In the genomic region with DNA sequence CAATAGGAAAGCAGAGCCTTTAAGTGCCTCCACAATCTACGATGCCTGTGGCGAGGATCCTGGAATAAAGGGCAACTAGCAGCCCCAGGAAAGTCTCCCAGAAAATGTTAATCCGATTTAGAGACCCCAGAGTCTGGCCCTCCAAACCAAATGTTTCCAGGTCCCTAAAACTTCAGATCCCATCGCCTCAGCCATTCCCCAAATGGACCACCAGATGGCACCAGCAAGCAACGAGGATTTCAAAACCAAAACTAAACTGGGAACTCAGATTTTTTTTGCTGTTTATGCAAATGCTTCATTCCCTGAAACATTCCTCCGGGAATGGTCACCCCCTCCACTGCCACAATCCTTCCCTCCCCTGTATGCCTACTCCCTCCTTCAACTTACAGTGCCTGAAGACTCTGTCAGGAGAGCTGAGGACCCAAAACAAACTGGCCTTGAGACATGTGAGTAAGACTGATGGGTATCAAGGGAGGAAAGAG, we compare ENCODE assay signal across 8 mouse cellular contexts. TPM values are rescaled to one million over a fixed set of nuclear protein-coding genes. Genes with fewer than 3 reads are reported as not detected.
DNase-seq lines count a peak whose midpoint lies in the region; ATAC-seq and TF ChIP-seq lines count a peak whose summit lies in the region.

A gene (plus strand): TSS at position 51 of the 482 bp plus-strand sequence.

- no peaks in the 10 kb centered on the region for H3K36me3 ChIP-seq in thymus, adult 2 months (ENCODE audit: control insufficient read depth, insufficient read depth, low read length)
- H3K36me3 ChIP-seq in limb, embryonic 15.5 days: no peaks in the 10 kb centered on the region
- no peaks in the 10 kb centered on the region for H3K36me3 ChIP-seq in midbrain, embryonic 16.5 days (ENCODE audit: control insufficient read depth, insufficient read depth, low read length)

- H3K4me1 ChIP-seq in thymus, adult 2 months (replicated peaks; ENCODE audit: control insufficient read depth, insufficient read depth, low read length): 0 out of 2 replicates have a peak, but pooled peaks cover 2% of the 10 kb centered on the region
- H3K4me1 ChIP-seq in limb, embryonic 15.5 days: 0 out of 2 replicates have a peak, but pooled peaks cover 3% of the 10 kb centered on the region
- H3K4me1 ChIP-seq in midbrain, embryonic 16.5 days (ENCODE audit: control insufficient read depth, insufficient read depth, low read length): no peaks in the 10 kb centered on the region

- DNase-seq in thymus, adult 2 months: peak; percentile 43
- DNase-seq in thymus, adult 18-20 months: no peak
- DNase-seq in embryo, embryonic 11.5 days (ENCODE audit: low read depth, low spot score): peak; percentile 24
- peak; percentile 54 to 76 for DNase-seq in heart, adult 9 months (ENCODE audit: low spot score in 2 of 2)
- peak; percentile 35 to 72 for DNase-seq in kidney, adult 8-10 months
- peak; percentile 31 to 77 for DNase-seq in spleen, postnatal 4 days (ENCODE audit: low spot score in 2 of 2)

- no peak for TF ChIP-seq POLR2A in thymus, adult 2 months (IDR thresholded peaks at IDR 0.05; ENCODE audit: control insufficient read depth, extremely low read depth, insufficient read depth, low read length, poor library complexity)

- H3K4me2 ChIP-seq in limb, embryonic 15.5 days: peak within 1 kb of the TSS; percentile 42
- H3K4me2 ChIP-seq in midbrain, embryonic 16.5 days (ENCODE audit: low read length): 0 out of 2 replicates have a peak within 1 kb of the TSS, but pooled peaks have one; percentile 27

- no peak for ATAC-seq in limb, embryonic 15.5 days (ENCODE audit: insufficient number of reproducible peaks, low FRiP score, low TSS enrichment, low read depth)
- ATAC-seq in midbrain, embryonic 16.5 days: no peak

- no peak within 1 kb of the TSS for H3K27ac ChIP-seq in thymus, adult 2 months (ENCODE audit: control insufficient read depth, insufficient read depth, low read length)
- H3K27ac ChIP-seq in limb, embryonic 15.5 days: no peak within 1 kb of the TSS
- no peak within 1 kb of the TSS for H3K27ac ChIP-seq in midbrain, embryonic 16.5 days (ENCODE audit: low read length)

- H3K9me3 ChIP-seq in limb, embryonic 15.5 days: no peaks in the 10 kb centered on the region
- H3K9me3 ChIP-seq in midbrain, embryonic 16.5 days (replicated peaks; ENCODE audit: control insufficient read depth, low read length, poor library complexity, severe bottlenecking): no peaks in the 10 kb centered on the region

- WGBS in thymus, adult 2 months: 6% methylated on average over 6 of the region's 6 CpGs
- WGBS in limb, embryonic 15.5 days: 5% methylated on average over 6 of the region's 6 CpGs
- WGBS in midbrain, embryonic 16.5 days: 6% methylated on average over 6 of the region's 6 CpGs

- no peak for TF ChIP-seq CTCF in thymus, adult 2 months (IDR thresholded peaks at IDR 0.05; ENCODE audit: borderline replicate concordance, control insufficient read depth, extremely low read depth, insufficient read depth, low read length, poor library complexity)

- no peak within 1 kb of the TSS for H3K4me3 ChIP-seq in thymus, adult 2 months (ENCODE audit: control insufficient read depth, insufficient read depth, low read length)
- H3K4me3 ChIP-seq in limb, embryonic 15.5 days: peak within 1 kb of the TSS; percentile 22
- H3K4me3 ChIP-seq in midbrain, embryonic 16.5 days (ENCODE audit: low read depth, low read length): no peak within 1 kb of the TSS

- no peak within 1 kb of the TSS for H3K9ac ChIP-seq in limb, embryonic 15.5 days
- H3K9ac ChIP-seq in midbrain, embryonic 16.5 days (ENCODE audit: low read depth, low read length): no peak within 1 kb of the TSS

- H3K27me3 ChIP-seq in thymus, adult 2 months (ENCODE audit: control insufficient read depth, insufficient read depth, low read length): no peaks in the 10 kb centered on the region
- no peaks in the 10 kb centered on the region for H3K27me3 ChIP-seq in limb, embryonic 15.5 days
- H3K27me3 ChIP-seq in midbrain, embryonic 16.5 days (ENCODE audit: control insufficient read depth, insufficient read depth, low read depth, low read length): no peaks in the 10 kb centered on the region

RNA-seq across cellular contexts. Expression of the gene that starts here (rescaled TPM):
- polyA plus RNA-seq in thymus, adult 2 months (2012; rRNA removed): 9.9 and 11.3 TPM in 2 replicates
- 3.9 and 4.6 TPM in 2 replicates for polyA plus RNA-seq in limb, embryonic 15.5 days (2015; fragmentation: Nextera tagmentation; extraction: Ambion mirVana)
- 0.31 and 0.36 TPM in 2 replicates for polyA plus RNA-seq in midbrain, embryonic 16.5 days (2015; fragmentation: Nextera tagmentation; extraction: Ambion mirVana)

Comparison
In these comparisons a context has a peak if more than half of its experiments do, and no peak if none do; other contexts are left out.
1. DNase-seq: peak in thymus, adult 2 months (single experiment), embryo, embryonic 11.5 days (single experiment), heart, adult 9 months (2 of 2), kidney, adult 8-10 months (2 of 2) and spleen, postnatal 4 days (2 of 2); none in thymus, adult 18-20 months (0 of 2).